Mouse (Mus musculus): ENCODE measurements at regions not wholly inside any gene's neighbourhood (a gene's known extent, or its start where the extent isn't known, plus 50 kb on each side); places are given as distances from the start of the nearest gene placed in this dataset.

DNA sequence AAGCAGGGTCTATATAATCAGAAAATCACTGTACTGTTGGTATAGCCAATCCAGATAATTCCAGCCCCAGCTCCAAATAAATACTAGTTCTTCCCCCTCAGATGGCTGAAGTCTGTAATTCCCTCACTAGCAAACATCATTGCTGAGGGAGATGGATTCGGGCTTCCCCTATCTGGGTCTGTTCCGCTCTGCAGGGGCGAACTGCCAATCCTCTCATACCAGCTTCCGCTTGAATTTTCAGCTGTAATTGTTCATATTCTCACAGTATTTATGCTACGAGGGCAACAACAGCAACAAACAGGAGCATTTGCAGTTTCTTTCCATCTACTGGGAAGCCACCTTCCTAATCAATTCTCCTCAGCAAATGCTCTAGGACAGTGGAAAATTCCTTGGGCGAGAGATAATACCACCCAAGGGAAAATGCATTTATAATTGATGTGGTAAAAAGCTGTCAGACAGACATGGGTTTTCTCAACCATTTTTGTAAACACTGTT lies 1201.4 kb upstream of the Klhl29 start:
- H3K27ac ChIP-seq (ENCODE audit: low read length): 0 out of 2 replicates have a peak overlapping the region, but pooled peaks have one; percentile 11
- ATAC-seq (ENCODE audit: insufficient number of reproducible peaks, insufficient read depth, low FRiP score, low read depth): no peak
- no peaks in the 10 kb centered on the region for H3K36me3 ChIP-seq (ENCODE audit: control insufficient read depth, insufficient read depth, low read length)
- H3K9me3 ChIP-seq (ENCODE audit: control insufficient read depth, low read depth, low read length): no peaks in the 10 kb centered on the region
- H3K4me3 ChIP-seq (ENCODE audit: low read depth, low read length): no peak overlapping the region
- no peaks in the 10 kb centered on the region for H3K4me1 ChIP-seq (ENCODE audit: control insufficient read depth, insufficient read depth, low read length)
- no peak overlapping the region for H3K9ac ChIP-seq (replicated peaks; ENCODE audit: low read depth, low read length)
- no peaks in the 10 kb centered on the region for H3K27me3 ChIP-seq (ENCODE audit: control insufficient read depth, insufficient read depth, low read length)
- WGBS: 48% methylated on average over 6 of the region's 6 CpGs
- H3K4me2 ChIP-seq (replicated peaks; ENCODE audit: low read depth, low read length): no peak overlapping the region

All from stomach, embryonic 14.5 days (tissue).